Mouse (Mus musculus): ENCODE measurements at regions not wholly inside any gene's neighbourhood (a gene's known extent, or its start where the extent isn't known, plus 50 kb on each side); places are given as distances from the start of the nearest gene placed in this dataset.

DNA sequence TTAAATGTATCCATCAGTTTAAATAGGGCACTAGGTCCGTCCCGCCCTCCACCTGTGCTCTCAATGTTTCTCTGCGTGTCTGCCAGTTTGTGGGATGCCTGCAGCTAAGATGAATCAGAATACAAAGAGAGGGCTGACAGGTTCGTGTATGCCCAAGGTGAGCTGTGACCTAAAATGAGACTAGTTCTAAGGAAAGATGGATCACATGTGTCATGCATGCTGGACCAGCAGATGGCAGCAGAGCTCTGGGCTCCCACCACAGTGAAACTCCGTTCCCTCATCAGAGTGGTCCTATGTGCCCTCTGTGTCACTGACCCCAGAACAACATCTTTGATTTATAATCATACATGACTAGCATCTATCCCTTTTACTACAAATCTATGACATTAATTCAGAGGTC lies 180.3 kb downstream of the 1700010I14Rik start:
- Histone ChIP-seq H3K4me1 (ENCODE audit: control insufficient read depth, insufficient read depth) (0 out of 2 replicates have a peak, but pooled peaks cover 4% of the 10 kb centered on the region), H3K9me3 (replicated peaks; ENCODE audit: control insufficient read depth, low read length) (no peaks in the 10 kb centered on the region), H3K4me3 (ENCODE audit: low read depth, low read length) (peak overlapping the region; percentile 42), H3K27ac (ENCODE audit: low read depth) (no peak overlapping the region), H3K9ac (replicated peaks; ENCODE audit: low read depth, low read length) (no peak overlapping the region), H3K27me3 (ENCODE audit: control insufficient read depth, insufficient read depth, low read length) (no peaks in the 10 kb centered on the region), H3K4me2 (ENCODE audit: low read depth, low read length) (peak overlapping the region; percentile 78), H3K36me3 (replicated peaks; ENCODE audit: control insufficient read depth, insufficient read depth, low read length) (no peaks in the 10 kb centered on the region)
- 2% methylated on average over 5 of the region's 5 CpGs for WGBS
- no peak for TF ChIP-seq EP300 (IDR thresholded peaks at IDR 0.05; ENCODE audit: low read depth)
- TF ChIP-seq CTCF (IDR thresholded peaks at IDR 0.05; ENCODE audit: low read depth), result peak; percentile 92
- peak; percentile 53; the same call in 1 of the 2 replicates for ATAC-seq (ENCODE audit: insufficient read depth, low read depth)
- DNase-seq (ENCODE audit: low spot score), result peak; percentile 53

DNA sequence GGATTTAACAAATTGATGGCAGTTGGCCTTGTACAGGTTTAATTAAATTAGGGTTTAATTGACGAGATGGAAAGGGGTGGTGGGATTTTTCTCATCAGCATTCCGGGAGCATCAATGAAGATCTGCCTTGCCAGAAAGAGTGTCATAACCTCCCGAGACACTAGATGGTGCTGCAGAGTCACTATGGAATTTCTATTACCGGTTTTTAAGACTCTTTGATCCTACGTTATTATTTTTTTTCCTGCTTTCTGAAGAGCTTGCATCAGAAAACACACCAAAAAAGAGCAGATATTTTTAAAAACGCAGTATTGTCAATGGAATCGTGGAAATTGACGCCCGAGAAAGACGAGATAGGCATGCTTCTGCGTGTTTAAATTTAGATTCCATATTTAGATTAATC lies 181.2 kb downstream of the 1700010I14Rik start:
- ATAC-seq (ENCODE audit: insufficient read depth, low read depth), result no peak

DNA sequence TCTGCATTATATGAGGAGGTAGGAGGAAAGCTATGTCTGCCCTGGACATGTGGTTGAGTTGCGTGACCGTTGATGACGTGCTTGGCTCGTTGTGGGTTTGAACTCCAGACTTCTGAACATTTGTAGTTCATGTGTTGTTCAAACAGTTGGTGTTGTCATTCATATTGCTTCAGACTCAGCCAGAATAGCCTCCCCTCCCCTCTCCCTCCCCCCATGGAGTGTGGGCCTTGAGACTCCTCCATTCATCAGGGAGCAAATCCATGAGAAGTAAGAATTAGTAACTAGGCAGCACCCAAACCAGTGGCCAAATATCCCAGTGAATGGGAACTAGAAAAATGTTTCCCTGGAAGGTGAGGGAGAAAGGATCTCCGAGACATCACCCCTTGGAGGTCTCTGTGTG lies 209.0 kb downstream of the 1700010I14Rik start:
- Histone ChIP-seq H3K9me3 (replicated peaks; ENCODE audit: control insufficient read depth, low read length) (no peaks in the 10 kb centered on the region), H3K4me3 (ENCODE audit: low read depth, low read length) (no peak overlapping the region), H3K36me3 (replicated peaks; ENCODE audit: control insufficient read depth, insufficient read depth, low read length) (no peaks in the 10 kb centered on the region), H3K4me2 (ENCODE audit: low read depth, low read length) (no peak overlapping the region), H3K9ac (replicated peaks; ENCODE audit: low read depth, low read length) (no peak overlapping the region), H3K27me3 (ENCODE audit: control insufficient read depth, insufficient read depth, low read length) (no peaks in the 10 kb centered on the region), H3K27ac (ENCODE audit: low read depth) (no peak overlapping the region), H3K4me1 (ENCODE audit: control insufficient read depth, insufficient read depth) (no peaks in the 10 kb centered on the region)
- ATAC-seq (ENCODE audit: insufficient read depth, low read depth) (no peak), DNase-seq (ENCODE audit: low spot score) (no peak)
- WGBS, result 93% methylated on average over 5 of the region's 5 CpGs
- TF ChIP-seq CTCF (IDR thresholded peaks at IDR 0.05; ENCODE audit: low read depth), result no peak
- TF ChIP-seq EP300 (IDR thresholded peaks at IDR 0.05; ENCODE audit: low read depth), result no peak

More for the DNA sequence above, 181.2 kb downstream of the 1700010I14Rik start:
- Histone ChIP-seq H3K4me2 (ENCODE audit: low read depth, low read length) (peak overlapping the region; percentile 41; the same call in 1 of the 2 replicates), H3K9me3 (replicated peaks; ENCODE audit: control insufficient read depth, low read length) (no peaks in the 10 kb centered on the region), H3K36me3 (replicated peaks; ENCODE audit: control insufficient read depth, insufficient read depth, low read length) (no peaks in the 10 kb centered on the region), H3K27ac (ENCODE audit: low read depth) (no peak overlapping the region), H3K4me3 (ENCODE audit: low read depth, low read length) (no peak overlapping the region), H3K27me3 (ENCODE audit: control insufficient read depth, insufficient read depth, low read length) (no peaks in the 10 kb centered on the region), H3K4me1 (ENCODE audit: control insufficient read depth, insufficient read depth) (0 out of 2 replicates have a peak, but pooled peaks cover 4% of the 10 kb centered on the region), H3K9ac (replicated peaks; ENCODE audit: low read depth, low read length) (no peak overlapping the region)
- WGBS, result 12% methylated on average over 11 of the region's 11 CpGs
- peak; percentile 54 for DNase-seq (ENCODE audit: low spot score)
- no peak for TF ChIP-seq EP300 (IDR thresholded peaks at IDR 0.05; ENCODE audit: low read depth)
- peak; percentile 62 for TF ChIP-seq CTCF (IDR thresholded peaks at IDR 0.05; ENCODE audit: low read depth)

DNA sequence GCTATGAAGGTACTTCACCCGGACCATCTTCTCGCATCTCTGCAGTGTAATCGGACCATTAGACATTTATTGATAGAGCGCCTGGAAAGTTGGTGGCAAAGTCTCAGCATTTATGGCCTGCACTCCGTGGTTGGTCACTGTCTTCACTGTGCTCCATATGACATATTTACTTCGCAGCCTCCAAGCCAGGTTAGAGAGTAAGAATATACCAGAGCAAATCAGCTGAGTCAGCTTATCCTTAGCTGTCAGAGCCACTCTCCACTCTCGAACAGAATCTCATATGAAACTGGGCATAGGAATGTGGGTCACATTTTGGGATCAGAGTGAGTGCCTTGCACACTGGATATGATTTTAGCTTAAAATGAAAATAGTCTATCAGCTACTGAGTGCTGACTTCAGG lies 212.3 kb downstream of the 1700010I14Rik start:
- TF ChIP-seq EP300 (IDR thresholded peaks at IDR 0.05; ENCODE audit: low read depth) (no peak), CTCF (IDR thresholded peaks at IDR 0.05; ENCODE audit: low read depth) (no peak)
- Histone ChIP-seq H3K27me3 (ENCODE audit: control insufficient read depth, insufficient read depth, low read length) (no peaks in the 10 kb centered on the region), H3K27ac (ENCODE audit: low read depth) (no peak overlapping the region), H3K9ac (replicated peaks; ENCODE audit: low read depth, low read length) (no peak overlapping the region), H3K4me1 (ENCODE audit: control insufficient read depth, insufficient read depth) (no peaks in the 10 kb centered on the region), H3K4me2 (ENCODE audit: low read depth, low read length) (no peak overlapping the region), H3K36me3 (replicated peaks; ENCODE audit: control insufficient read depth, insufficient read depth, low read length) (no peaks in the 10 kb centered on the region), H3K4me3 (ENCODE audit: low read depth, low read length) (no peak overlapping the region), H3K9me3 (replicated peaks; ENCODE audit: control insufficient read depth, low read length) (no peaks in the 10 kb centered on the region)
- 82% methylated on average over 7 of the region's 7 CpGs for WGBS
- no peak for ATAC-seq (ENCODE audit: insufficient read depth, low read depth)
- DNase-seq (ENCODE audit: low spot score), result no peak

DNA sequence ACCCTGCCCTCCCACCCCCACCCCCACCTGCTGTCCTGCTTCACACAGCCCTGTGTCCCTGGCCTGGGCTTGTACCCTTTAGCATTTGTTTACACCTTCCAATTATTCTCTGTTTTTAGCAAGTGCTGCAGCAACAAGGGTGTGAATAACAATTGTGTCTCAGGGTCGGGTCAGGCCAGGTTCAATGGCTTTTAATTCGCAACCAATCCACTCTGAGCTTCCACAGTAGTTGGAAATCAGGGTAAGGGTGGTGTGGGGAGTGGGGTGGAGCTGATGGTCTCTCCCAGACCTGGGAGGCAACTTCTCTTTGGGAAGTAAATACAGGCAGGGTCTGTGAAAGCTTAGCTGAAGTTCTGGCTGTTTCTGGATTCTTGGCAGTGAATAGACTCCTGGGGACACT lies 214.4 kb downstream of the 1700010I14Rik start:
- no peak overlapping the region for H3K4me3 ChIP-seq (ENCODE audit: low read depth, low read length)
- no peaks in the 10 kb centered on the region for H3K4me1 ChIP-seq (ENCODE audit: control insufficient read depth, insufficient read depth)
- H3K36me3 ChIP-seq (replicated peaks; ENCODE audit: control insufficient read depth, insufficient read depth, low read length), result no peaks in the 10 kb centered on the region
- no peaks in the 10 kb centered on the region for H3K27me3 ChIP-seq (ENCODE audit: control insufficient read depth, insufficient read depth, low read length)
- TF ChIP-seq EP300 (IDR thresholded peaks at IDR 0.05; ENCODE audit: low read depth) (no peak), CTCF (IDR thresholded peaks at IDR 0.05; ENCODE audit: low read depth) (no peak)
- ATAC-seq (ENCODE audit: insufficient read depth, low read depth) (no peak), DNase-seq (ENCODE audit: low spot score) (no peak)
- H3K9me3 ChIP-seq (replicated peaks; ENCODE audit: control insufficient read depth, low read length), result no peaks in the 10 kb centered on the region
- 33% methylated on average over 2 of the region's 2 CpGs for whole genome bisulfite sequencing
- no peak overlapping the region for H3K27ac ChIP-seq (ENCODE audit: low read depth)
- H3K4me2 ChIP-seq (ENCODE audit: low read depth, low read length), result no peak overlapping the region
- H3K9ac ChIP-seq (replicated peaks; ENCODE audit: low read depth, low read length), result no peak overlapping the region

DNA sequence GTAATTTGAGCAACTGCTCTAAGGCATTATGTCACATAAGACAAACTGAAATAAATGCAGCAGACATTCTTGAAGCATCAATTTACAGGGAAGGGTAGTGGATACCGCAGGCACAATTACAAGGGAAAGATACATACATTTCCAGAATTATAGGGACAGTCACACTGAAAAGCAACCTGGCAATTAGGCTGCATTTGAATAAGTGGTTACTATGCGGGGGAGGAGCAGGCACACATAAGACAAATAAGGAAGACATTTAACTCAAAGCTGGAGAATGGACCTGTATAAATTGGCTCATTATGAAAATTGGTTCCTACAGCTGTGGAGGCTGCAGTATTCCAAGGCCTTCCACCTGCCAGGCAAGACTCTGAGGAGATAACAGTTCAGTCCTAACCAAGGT lies 211.2 kb upstream of the Gm17728 start:
- no peak for TF ChIP-seq CTCF (IDR thresholded peaks at IDR 0.05; ENCODE audit: low read depth)
- TF ChIP-seq EP300 (IDR thresholded peaks at IDR 0.05; ENCODE audit: low read depth), result no peak
- no peak overlapping the region for H3K4me3 ChIP-seq (ENCODE audit: low read depth, low read length)
- DNase-seq (ENCODE audit: low spot score) (no peak), ATAC-seq (ENCODE audit: insufficient read depth, low read depth) (no peak)
- no peak overlapping the region for H3K4me2 ChIP-seq (ENCODE audit: low read depth, low read length)
- WGBS, result 79% methylated on average over 2 of the region's 2 CpGs
- H3K9me3 ChIP-seq (replicated peaks; ENCODE audit: control insufficient read depth, low read length), result no peaks in the 10 kb centered on the region
- H3K27me3 ChIP-seq (ENCODE audit: control insufficient read depth, insufficient read depth, low read length), result no peaks in the 10 kb centered on the region
- H3K9ac ChIP-seq (replicated peaks; ENCODE audit: low read depth, low read length), result no peak overlapping the region
- no peak overlapping the region for H3K27ac ChIP-seq (ENCODE audit: low read depth)
- H3K4me1 ChIP-seq (ENCODE audit: control insufficient read depth, insufficient read depth), result no peaks in the 10 kb centered on the region
- no peaks in the 10 kb centered on the region for H3K36me3 ChIP-seq (replicated peaks; ENCODE audit: control insufficient read depth, insufficient read depth, low read length)

Measured in heart, postnatal 0 days (tissue).